Mouse (Mus musculus): Measurements from ENCODE around the gene Rbfox1. TPM values are rescaled to one million over a fixed set of nuclear protein-coding genes. Genes with fewer than 3 reads are reported as not detected.

Gene Rbfox1
- total RNA-seq, 1 experiment from 2014 or later = not detected

- no peak for ATAC-seq (ENCODE audit: extremely low read depth, insufficient number of reproducible peaks, low FRiP score, poor library complexity, severe bottlenecking)
Measured at GRCm38 (mm10) chr16:6084701-6085365, 199.7 kb downstream of the Rbfox1 start.

DNA sequence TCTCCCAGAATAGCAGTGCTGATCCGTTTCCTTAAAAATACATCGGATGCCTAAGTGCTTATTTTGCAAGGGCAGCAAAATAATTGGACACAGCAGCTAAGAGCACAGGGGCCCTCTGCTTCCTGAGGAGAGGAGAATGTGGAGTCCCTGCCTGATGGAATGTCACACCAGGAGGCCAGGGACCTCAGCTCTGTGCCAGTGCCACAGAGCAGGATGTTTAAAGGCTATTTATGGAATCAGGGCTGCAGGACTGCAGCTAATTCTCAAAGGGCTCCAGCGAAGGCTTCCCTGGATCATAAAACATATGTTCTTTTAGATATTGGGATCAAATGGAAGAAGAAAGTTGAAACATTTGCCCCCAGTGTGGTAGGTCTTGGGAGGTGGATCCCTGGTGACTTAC is 201.0 kb downstream of the Rbfox1 start:
- no peak for ATAC-seq (ENCODE audit: extremely low read depth, insufficient number of reproducible peaks, low FRiP score, poor library complexity, severe bottlenecking)

GRCm38 (mm10) chr16:6091326-6092123 is 206.4 kb downstream of the Rbfox1 start:
- ATAC-seq (ENCODE audit: extremely low read depth, insufficient number of reproducible peaks, low FRiP score, poor library complexity, severe bottlenecking) = no peak

DNA sequence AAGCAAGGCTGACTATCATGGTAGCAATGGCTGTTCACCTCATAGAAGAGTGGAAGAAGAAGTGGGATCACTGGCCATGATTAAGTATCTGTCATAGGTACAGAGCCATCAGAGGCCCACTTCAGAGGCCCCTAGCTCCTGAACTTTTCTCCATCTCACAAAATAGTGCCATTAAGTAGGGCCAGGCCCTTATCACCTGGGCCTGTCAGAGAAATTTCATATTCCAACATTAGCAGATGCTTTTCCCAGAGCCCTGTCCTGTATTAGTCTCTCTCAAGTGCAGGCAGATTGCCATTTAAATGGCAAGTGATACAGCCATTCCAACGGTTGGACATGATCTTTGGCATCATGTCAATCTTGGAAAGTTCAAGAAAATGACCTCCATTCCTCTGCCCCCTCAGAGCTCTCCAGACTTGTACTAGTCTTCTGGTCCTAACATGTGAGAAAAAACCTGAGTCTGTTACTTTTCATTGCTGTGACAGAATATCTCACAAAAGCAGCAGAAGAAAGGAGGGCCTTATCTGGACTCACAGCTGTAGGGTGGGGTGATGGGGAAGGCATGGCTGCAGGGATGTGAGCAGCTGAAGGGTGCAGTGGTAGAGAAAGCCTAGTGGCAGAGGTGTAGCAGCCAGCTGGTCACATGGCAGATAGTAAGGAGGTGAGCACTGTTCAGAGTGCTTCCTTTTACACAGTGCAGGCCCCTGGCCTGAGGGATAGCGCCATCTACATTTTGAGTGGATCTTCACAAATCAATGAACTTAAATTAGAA is 210.6 kb downstream of the Rbfox1 start:
- no peak for ATAC-seq (ENCODE audit: extremely low read depth, insufficient number of reproducible peaks, low FRiP score, poor library complexity, severe bottlenecking)

- ATAC-seq (ENCODE audit: extremely low read depth, insufficient number of reproducible peaks, low FRiP score, poor library complexity, severe bottlenecking) = no peak
Measured at GRCm38 (mm10) chr16:6097244-6098040, 212.3 kb downstream of the Rbfox1 start.

DNA sequence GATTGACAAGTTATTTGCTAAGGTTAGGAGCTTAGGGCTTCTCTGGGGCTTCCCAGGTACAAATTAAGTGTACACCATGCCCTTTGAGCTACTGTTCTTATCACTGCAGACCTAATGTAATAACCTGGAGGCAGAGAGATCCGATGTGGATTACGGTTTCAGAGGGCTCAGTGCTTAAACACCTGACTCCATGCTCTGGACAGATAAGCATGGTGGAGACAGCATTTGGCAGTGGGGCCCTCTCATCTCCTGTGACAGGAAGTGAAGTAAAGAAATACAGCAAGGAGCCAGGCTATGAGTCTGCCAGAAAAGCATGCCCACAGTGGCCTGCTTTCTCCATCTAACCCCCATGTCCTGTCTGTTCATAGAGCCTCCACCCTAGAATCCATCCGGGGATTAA is 213.0 kb downstream of the Rbfox1 start:
- no peak for ATAC-seq (ENCODE audit: extremely low read depth, insufficient number of reproducible peaks, low FRiP score, poor library complexity, severe bottlenecking)

DNA sequence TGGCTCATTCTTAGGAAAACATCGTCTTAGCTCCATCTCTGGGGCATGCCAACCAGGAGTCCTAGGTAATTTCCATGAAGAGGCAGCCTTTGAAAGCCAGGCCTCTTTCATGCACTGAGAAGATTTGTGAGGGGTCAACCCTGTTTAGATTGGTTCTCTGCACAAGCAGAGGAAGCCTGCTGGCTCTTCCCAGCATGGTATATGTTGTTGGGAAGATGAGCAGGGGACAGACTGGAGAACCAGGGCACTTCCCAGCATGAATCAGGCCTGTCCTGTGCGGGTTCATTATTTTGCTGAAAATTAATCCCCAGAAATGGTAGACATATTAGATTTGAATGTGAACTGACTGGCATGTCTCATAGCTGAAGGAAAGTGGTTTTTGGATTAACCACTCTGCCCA is 214.4 kb downstream of the Rbfox1 start:
- no peak for ATAC-seq (ENCODE audit: extremely low read depth, insufficient number of reproducible peaks, low FRiP score, poor library complexity, severe bottlenecking)

- no peak for ATAC-seq (ENCODE audit: extremely low read depth, insufficient number of reproducible peaks, low FRiP score, poor library complexity, severe bottlenecking)
Measured at GRCm38 (mm10) chr16:6100421-6100877, 215.3 kb downstream of the Rbfox1 start.

DNA sequence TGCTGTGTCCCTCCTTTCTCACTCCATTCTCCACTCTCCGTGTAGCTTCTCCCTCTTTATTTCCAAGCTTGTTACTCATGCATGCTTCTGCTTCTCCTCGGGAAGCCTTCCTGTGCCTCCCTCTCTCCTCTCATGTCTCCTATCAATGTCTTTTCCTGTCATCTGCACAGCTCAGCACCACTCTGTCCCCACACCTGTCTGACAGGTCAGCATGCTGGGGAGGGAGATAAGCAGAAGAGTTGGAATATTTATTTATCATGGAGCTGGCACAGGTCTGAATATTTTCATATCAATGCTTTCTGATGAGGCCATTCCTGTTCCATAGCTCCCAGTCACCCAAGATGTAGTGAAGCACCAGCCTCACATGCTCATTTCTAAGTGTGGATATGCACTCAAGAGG is 218.6 kb downstream of the Rbfox1 start:
- ATAC-seq (ENCODE audit: extremely low read depth, insufficient number of reproducible peaks, low FRiP score, poor library complexity, severe bottlenecking) = no peak

DNA sequence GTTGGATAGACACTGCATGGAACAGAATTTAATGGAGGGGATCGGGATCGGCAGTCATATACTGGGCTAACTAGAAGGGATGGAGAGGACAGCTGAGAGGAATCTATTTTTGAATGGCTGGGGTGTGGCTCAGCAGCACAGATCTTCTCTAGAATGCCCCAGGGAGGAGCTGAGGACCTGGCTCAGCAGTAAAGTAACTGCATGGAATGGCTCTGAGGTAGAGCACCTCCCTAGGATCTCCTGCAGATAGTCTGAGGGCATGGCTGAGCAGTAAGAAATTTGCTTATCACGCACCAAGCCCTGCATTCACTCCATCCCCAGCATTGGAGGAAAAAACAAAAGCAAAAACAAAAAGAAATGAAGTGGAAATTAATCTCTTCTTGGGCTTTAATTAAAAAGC is 225.0 kb downstream of the Rbfox1 start:
- no peak for ATAC-seq (ENCODE audit: extremely low read depth, insufficient number of reproducible peaks, low FRiP score, poor library complexity, severe bottlenecking)

- ATAC-seq (ENCODE audit: extremely low read depth, insufficient number of reproducible peaks, low FRiP score, poor library complexity, severe bottlenecking) = no peak
Measured at GRCm38 (mm10) chr16:6113836-6114475, 228.8 kb downstream of the Rbfox1 start.

DNA sequence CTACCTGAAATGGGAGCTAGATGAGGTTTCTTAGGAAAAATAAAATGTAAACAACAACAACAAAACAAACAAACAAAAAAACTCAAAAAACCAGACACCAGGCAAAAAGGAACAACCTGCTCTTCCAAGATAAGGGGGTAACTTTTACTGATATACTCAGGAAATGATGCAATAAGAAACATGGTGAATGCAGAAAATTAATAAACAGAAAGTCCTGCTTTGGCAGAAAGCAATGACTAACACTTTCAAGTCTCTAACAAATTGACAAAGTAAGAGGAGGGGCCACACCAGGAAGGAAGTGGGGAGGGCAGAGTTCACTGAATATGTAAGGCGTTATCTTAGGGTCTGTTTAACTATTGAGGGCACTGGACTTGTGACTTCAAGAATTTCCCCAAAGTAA is 234.3 kb downstream of the Rbfox1 start:
- ATAC-seq (ENCODE audit: extremely low read depth, insufficient number of reproducible peaks, low FRiP score, poor library complexity, severe bottlenecking) = no peak

GRCm38 (mm10) chr16:6121232-6121631 is 236.1 kb downstream of the Rbfox1 start:
- no peak for ATAC-seq (ENCODE audit: extremely low read depth, insufficient number of reproducible peaks, low FRiP score, poor library complexity, severe bottlenecking)

DNA sequence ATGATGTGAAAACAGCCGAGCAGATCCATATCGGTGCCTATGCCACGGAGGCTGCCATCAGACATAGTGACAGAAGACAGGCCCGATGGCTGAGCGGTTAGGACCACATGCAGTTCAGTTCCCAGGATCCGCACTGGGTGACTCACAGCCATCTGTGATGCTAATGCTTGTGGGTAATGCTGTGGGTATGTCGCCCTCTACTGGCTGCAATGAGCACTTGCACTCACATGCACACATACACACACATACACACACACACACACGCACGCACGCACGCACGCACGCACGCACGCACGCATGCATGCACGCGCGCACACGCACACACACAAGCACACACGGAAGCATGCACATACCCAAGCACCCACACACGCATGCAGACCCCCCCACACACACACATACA is 237.7 kb downstream of the Rbfox1 start:
- no peak for ATAC-seq (ENCODE audit: extremely low read depth, insufficient number of reproducible peaks, low FRiP score, poor library complexity, severe bottlenecking)

DNA sequence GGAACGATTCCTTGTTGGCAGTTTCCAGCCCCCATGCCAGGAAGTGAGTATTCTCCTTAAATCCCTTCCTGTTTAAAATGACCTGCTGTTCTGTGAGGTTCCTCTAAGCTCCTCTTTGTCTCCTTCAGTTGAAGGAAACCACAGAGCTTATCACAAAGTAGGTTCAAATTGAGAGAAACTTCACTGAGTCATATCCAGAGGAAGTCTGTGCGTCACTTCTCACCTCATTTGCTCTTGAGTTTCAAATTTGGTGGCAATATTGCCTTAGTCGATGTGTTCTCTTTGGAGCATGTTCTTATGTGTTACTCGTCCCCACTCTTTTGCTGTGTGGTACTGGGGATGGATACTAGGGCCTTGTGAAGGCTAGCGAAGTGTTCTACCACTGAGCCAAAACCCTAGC is 243.2 kb downstream of the Rbfox1 start:
- no peak for ATAC-seq (ENCODE audit: extremely low read depth, insufficient number of reproducible peaks, low FRiP score, poor library complexity, severe bottlenecking)

GRCm38 (mm10) chr16:6135016-6135415 is 249.9 kb downstream of the Rbfox1 start:
- no peak for ATAC-seq (ENCODE audit: extremely low read depth, insufficient number of reproducible peaks, low FRiP score, poor library complexity, severe bottlenecking)

DNA sequence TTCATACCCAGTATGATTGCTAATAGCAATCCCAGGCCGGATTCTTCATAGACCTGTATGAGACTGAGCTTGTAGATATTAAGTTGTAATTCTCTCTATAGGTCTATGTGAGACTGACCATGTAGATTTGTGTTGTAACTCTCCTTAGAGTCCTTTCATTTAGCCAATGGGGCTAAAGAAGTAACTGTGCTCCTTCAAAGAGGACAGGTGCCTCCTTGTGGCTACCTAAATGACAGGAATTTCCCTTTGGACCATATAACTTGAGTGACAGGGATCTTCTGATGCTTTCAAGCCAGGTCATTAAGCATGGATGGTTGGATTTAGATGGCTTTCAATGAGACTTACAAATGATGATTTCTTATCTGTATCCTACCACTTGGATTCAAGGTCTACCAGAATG is 254.3 kb downstream of the Rbfox1 start:
- no peak for ATAC-seq (ENCODE audit: extremely low read depth, insufficient number of reproducible peaks, low FRiP score, poor library complexity, severe bottlenecking)

DNA sequence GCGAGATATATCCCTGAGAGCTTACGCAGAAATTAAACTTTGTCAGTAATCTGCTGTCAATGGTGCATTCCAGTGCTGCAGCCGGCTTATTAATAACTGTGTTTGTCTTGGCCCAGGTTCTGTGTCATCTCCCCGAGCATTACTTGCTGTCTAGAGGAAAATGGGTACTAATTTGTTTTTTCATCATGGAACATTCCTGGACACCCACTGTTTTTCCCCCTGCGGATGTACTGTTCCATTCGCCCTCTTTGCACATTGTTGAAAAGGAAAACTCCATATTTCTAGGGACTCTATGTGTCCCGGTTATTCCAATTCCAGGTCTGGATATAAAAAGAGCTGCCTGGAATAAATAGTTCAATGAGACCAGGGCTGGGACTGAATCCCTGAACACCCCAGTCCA is 262.8 kb downstream of the Rbfox1 start:
- ATAC-seq (ENCODE audit: extremely low read depth, insufficient number of reproducible peaks, low FRiP score, poor library complexity, severe bottlenecking) = no peak

DNA sequence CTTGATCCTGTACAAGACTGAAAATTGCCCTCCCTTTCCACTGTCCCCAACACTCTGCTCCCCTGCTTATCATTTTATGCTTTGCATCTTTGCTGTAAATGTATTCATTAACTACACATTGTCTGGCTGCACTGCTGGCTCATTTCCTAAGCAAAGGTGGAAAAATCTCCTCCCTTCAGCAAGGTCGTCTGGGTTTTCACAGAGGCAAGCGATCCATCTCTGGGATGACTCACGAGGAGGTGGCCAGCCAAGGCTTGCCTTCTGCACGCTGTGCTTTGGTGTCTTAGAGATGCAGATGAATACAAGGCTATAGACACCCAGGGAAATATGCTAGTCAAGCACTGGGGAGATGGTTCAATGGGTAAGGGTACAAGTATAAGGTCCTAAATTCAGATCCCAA is 264.2 kb downstream of the Rbfox1 start:
- no peak for ATAC-seq (ENCODE audit: extremely low read depth, insufficient number of reproducible peaks, low FRiP score, poor library complexity, severe bottlenecking)
